Mouse (Mus musculus): ENCODE measurements around the gene Rhou. TPM values are rescaled to one million over a fixed set of nuclear protein-coding genes. Genes with fewer than 3 reads are reported as not detected.

Gene Rhou
- polyA plus RNA-seq, 2 experiments = 1.2 to 2.7 TPM

- no peak overlapping the region for H3K4me2 ChIP-seq (ENCODE audit: low read depth)
- no peaks in the 10 kb centered on the region for H3K9me3 ChIP-seq (ENCODE audit: control insufficient read depth, low read length)
- TF ChIP-seq CTCF (IDR thresholded peaks at IDR 0.05; ENCODE audit: low read depth) (no peak), EP300 (IDR thresholded peaks at IDR 0.05; ENCODE audit: low read depth) (no peak)
- no peaks in the 10 kb centered on the region for H3K27me3 ChIP-seq (ENCODE audit: control insufficient read depth, insufficient read depth, low read length)
- H3K4me1 ChIP-seq (replicated peaks; ENCODE audit: control insufficient read depth in 2 of 2, insufficient read depth in 2 of 2, low read length in 1 of 2) = peaks cover 0 to 4% of the 10 kb centered on the region in 2 experiments; a peak in 1 of 4 replicates
- H3K27ac ChIP-seq = no peak overlapping the region
- H3K4me3 ChIP-seq (ENCODE audit: insufficient read depth in 1 of 2, low read depth in 2 of 2, low read length in 2 of 2) = no peak overlapping the region
- WGBS (ENCODE audit: insufficient replicate concordance) = 54% methylated on average over 7 of the region's 7 CpGs
- no peaks in the 10 kb centered on the region for H3K36me3 ChIP-seq (replicated peaks; ENCODE audit: control insufficient read depth, insufficient read depth, low read depth)
- DNase-seq (ENCODE audit: low read depth in 3 of 3, low spot score in 3 of 3) = no peak
- ATAC-seq (ENCODE audit: insufficient read depth) = no peak; the same call in 1 of the 2 replicates
- H3K9ac ChIP-seq (replicated peaks) = no peak overlapping the region
Measured at GRCm38 (mm10) chr8:123683321-123683720, 29.6 kb downstream of the Rhou start.

- no peak overlapping the region for H3K4me3 ChIP-seq (ENCODE audit: insufficient read depth in 1 of 2, low read depth in 2 of 2, low read length in 2 of 2)
- H3K4me1 ChIP-seq (replicated peaks; ENCODE audit: control insufficient read depth in 2 of 2, insufficient read depth in 2 of 2, low read length in 1 of 2) = peaks cover 0 to 4% of the 10 kb centered on the region in 2 experiments; a peak in 1 of 4 replicates
- H3K9ac ChIP-seq (replicated peaks) = no peak overlapping the region
- no peaks in the 10 kb centered on the region for H3K27me3 ChIP-seq (ENCODE audit: control insufficient read depth, insufficient read depth, low read length)
- no peak overlapping the region for H3K27ac ChIP-seq
- ATAC-seq (ENCODE audit: insufficient read depth) = no peak
- no peaks in the 10 kb centered on the region for H3K36me3 ChIP-seq (replicated peaks; ENCODE audit: control insufficient read depth, insufficient read depth, low read depth)
- TF ChIP-seq EP300 (IDR thresholded peaks at IDR 0.05; ENCODE audit: low read depth) = no peak
- H3K4me2 ChIP-seq (ENCODE audit: low read depth) = no peak overlapping the region
- DNase-seq (ENCODE audit: low read depth in 3 of 3, low spot score in 3 of 3) = no peak
- WGBS (ENCODE audit: insufficient replicate concordance) = 63% methylated on average over 7 of the region's 7 CpGs
- no peaks in the 10 kb centered on the region for H3K9me3 ChIP-seq (ENCODE audit: control insufficient read depth, low read length)
Measured at GRCm38 (mm10) chr8:123684806-123685205, 31.1 kb downstream of the Rhou start.

- TF ChIP-seq CTCF (IDR thresholded peaks at IDR 0.05; ENCODE audit: low read depth) = no peak
- TF ChIP-seq EP300 (IDR thresholded peaks at IDR 0.05; ENCODE audit: low read depth) = no peak
- DNase-seq (ENCODE audit: low read depth in 3 of 3, low spot score in 3 of 3) (no peak), ATAC-seq (ENCODE audit: insufficient read depth) (no peak)
- 64% methylated on average over 4 of the region's 4 CpGs for whole genome bisulfite sequencing (ENCODE audit: insufficient replicate concordance)
- Histone ChIP-seq H3K36me3 (replicated peaks; ENCODE audit: control insufficient read depth, insufficient read depth, low read depth) (no peaks in the 10 kb centered on the region), H3K4me2 (ENCODE audit: low read depth) (no peak overlapping the region), H3K4me3 (ENCODE audit: insufficient read depth in 1 of 2, low read depth in 2 of 2, low read length in 2 of 2) (no peak overlapping the region), H3K9me3 (ENCODE audit: control insufficient read depth, low read length) (no peaks in the 10 kb centered on the region), H3K9ac (replicated peaks) (no peak overlapping the region), H3K27ac (no peak overlapping the region), H3K27me3 (ENCODE audit: control insufficient read depth, insufficient read depth, low read length) (no peaks in the 10 kb centered on the region), H3K4me1 (replicated peaks; ENCODE audit: control insufficient read depth in 2 of 2, insufficient read depth in 2 of 2, low read length in 1 of 2) (peaks cover 0 to 4% of the 10 kb centered on the region in 2 experiments; a peak in 1 of 4 replicates)
Measured at GRCm38 (mm10) chr8:123685477-123685876, 31.7 kb downstream of the Rhou start.

GRCm38 (mm10) chr8:123687826-123688225, 34.1 kb downstream of the Rhou start:
- H3K4me3 ChIP-seq (ENCODE audit: insufficient read depth in 1 of 2, low read depth in 2 of 2, low read length in 2 of 2) = no peak overlapping the region
- no peak overlapping the region for H3K27ac ChIP-seq
- ATAC-seq (ENCODE audit: insufficient read depth) (no peak), DNase-seq (ENCODE audit: low read depth in 3 of 3, low spot score in 3 of 3) (no peak)
- no peak overlapping the region for H3K9ac ChIP-seq (replicated peaks)
- no peaks in the 10 kb centered on the region for H3K36me3 ChIP-seq (replicated peaks; ENCODE audit: control insufficient read depth, insufficient read depth, low read depth)
- no peaks in the 10 kb centered on the region for H3K9me3 ChIP-seq (ENCODE audit: control insufficient read depth, low read length)
- TF ChIP-seq EP300 (IDR thresholded peaks at IDR 0.05; ENCODE audit: low read depth) = no peak
- TF ChIP-seq CTCF (IDR thresholded peaks at IDR 0.05; ENCODE audit: low read depth) = no peak
- no peaks in the 10 kb centered on the region for H3K27me3 ChIP-seq (ENCODE audit: control insufficient read depth, insufficient read depth, low read length)
- 49% methylated on average over 4 of the region's 4 CpGs for whole genome bisulfite sequencing (ENCODE audit: insufficient replicate concordance)
- no peak overlapping the region for H3K4me2 ChIP-seq (ENCODE audit: low read depth)
- peaks cover 0 to under 1% of the 10 kb centered on the region in 2 experiments; a peak in 1 of 4 replicates for H3K4me1 ChIP-seq (replicated peaks; ENCODE audit: control insufficient read depth in 2 of 2, insufficient read depth in 2 of 2, low read length in 1 of 2)

- H3K9me3 ChIP-seq (ENCODE audit: control insufficient read depth, low read length) = no peaks in the 10 kb centered on the region
- H3K27ac ChIP-seq = no peak overlapping the region
- no peak overlapping the region for H3K4me2 ChIP-seq (ENCODE audit: low read depth)
- TF ChIP-seq EP300 (IDR thresholded peaks at IDR 0.05; ENCODE audit: low read depth) (no peak), CTCF (IDR thresholded peaks at IDR 0.05; ENCODE audit: low read depth) (no peak)
- no peak for DNase-seq (ENCODE audit: low read depth in 3 of 3, low spot score in 3 of 3)
- WGBS (ENCODE audit: insufficient replicate concordance) = 57% methylated on average over 10 of the region's 10 CpGs
- no peaks in the 10 kb centered on the region for H3K4me1 ChIP-seq (replicated peaks; ENCODE audit: control insufficient read depth in 2 of 2, insufficient read depth in 2 of 2, low read length in 1 of 2)
- no peak overlapping the region for H3K9ac ChIP-seq (replicated peaks)
- no peak overlapping the region for H3K4me3 ChIP-seq (ENCODE audit: insufficient read depth in 1 of 2, low read depth in 2 of 2, low read length in 2 of 2)
- no peak for ATAC-seq (ENCODE audit: insufficient read depth)
- no peaks in the 10 kb centered on the region for H3K27me3 ChIP-seq (ENCODE audit: control insufficient read depth, insufficient read depth, low read length)
- no peaks in the 10 kb centered on the region for H3K36me3 ChIP-seq (replicated peaks; ENCODE audit: control insufficient read depth, insufficient read depth, low read depth)
Measured at GRCm38 (mm10) chr8:123692165-123692962, 38.6 kb downstream of the Rhou start.

Data from liver, embryonic 14.5 days (tissue).